Mouse (Mus musculus) intestine, embryonic 16.5 days (tissue): ENCODE measurements around the gene C1qa. TPM values are rescaled to one million over a fixed set of nuclear protein-coding genes. Genes with fewer than 3 reads are reported as not detected.

Experiments used
- ATAC-seq: fragments of 200-750 bp; cut with Nextera tagmentation; 2 replicates; pipeline ENCODE4 v1.8.0; 2017; ENCODE audit warnings: moderate TSS enrichment, moderate library complexity
- H3K27ac ChIP-seq: fragments of 300-500 bp; sonication (generic); 2 replicates; pipeline ENCODE4 v1.5.1; 2014; ENCODE audit warnings: mild to moderate bottlenecking, low read length
- H3K27me3 ChIP-seq: fragments of 300-500 bp; sonication (generic); replicated peaks from 2 replicates; pipeline ENCODE4 v1.6.1; 2014; ENCODE audit warnings: low read length, control low read depth, mixed read lengths; ENCODE audit not compliant: control insufficient read depth, insufficient read depth
- H3K36me3 ChIP-seq: fragments of 300-500 bp; sonication (generic); 2 replicates; pipeline ENCODE4 v1.6.1; 2014; ENCODE audit warnings: low read length, control low read depth; ENCODE audit not compliant: control insufficient read depth, insufficient read depth
- H3K4me1 ChIP-seq: fragments of 300-500 bp; sonication (generic); 2 replicates; pipeline ENCODE4 v1.6.1; 2014; ENCODE audit warnings: low read length, control low read depth, mixed read lengths; ENCODE audit not compliant: control insufficient read depth, insufficient read depth
- H3K4me2 ChIP-seq: fragments of 300-500 bp; sonication (generic); 2 replicates; pipeline ENCODE4 v1.6.1; 2014; ENCODE audit warnings: low read depth, low read length, control low read depth
- H3K4me3 ChIP-seq: fragments of 300-500 bp; sonication (generic); 2 replicates; pipeline ENCODE4 v1.5.1; 2014; ENCODE audit warnings: mild to moderate bottlenecking, low read length
- H3K9ac ChIP-seq: fragments of 300-500 bp; sonication (generic); 2 replicates; pipeline ENCODE4 v1.6.1; 2014; ENCODE audit warnings: low read depth, low read length
- H3K9me3 ChIP-seq: fragments of 300-500 bp; sonication (generic); 2 replicates; pipeline ENCODE4 v1.6.1; 2016; ENCODE audit warnings: low read length, control low read depth; ENCODE audit not compliant: control insufficient read depth
- WGBS: fragments of 180-500 bp; shearing (Covaris S2); extraction: QIAGEN DNeasy Blood & Tissue Kit; methylation state at CpG from one replicate; pipeline ENCODE4 v1.1.7; 2014; 5-methylcytosine and 5-hydroxymethylcytosine counted together
- polyA plus RNA-seq: library from polyadenylated mRNA; unstranded; fragments of >200 nt; fragmentation: Nextera tagmentation; extraction: Ambion mirVana; gene quantifications from 2 replicates; pipeline ENCODE4 v1.2.1, GENCODE M21; 2015

Gene C1qa
- polyA plus RNA-seq, 1 experiment from 2014 or later: 60.6 TPM

DNA sequence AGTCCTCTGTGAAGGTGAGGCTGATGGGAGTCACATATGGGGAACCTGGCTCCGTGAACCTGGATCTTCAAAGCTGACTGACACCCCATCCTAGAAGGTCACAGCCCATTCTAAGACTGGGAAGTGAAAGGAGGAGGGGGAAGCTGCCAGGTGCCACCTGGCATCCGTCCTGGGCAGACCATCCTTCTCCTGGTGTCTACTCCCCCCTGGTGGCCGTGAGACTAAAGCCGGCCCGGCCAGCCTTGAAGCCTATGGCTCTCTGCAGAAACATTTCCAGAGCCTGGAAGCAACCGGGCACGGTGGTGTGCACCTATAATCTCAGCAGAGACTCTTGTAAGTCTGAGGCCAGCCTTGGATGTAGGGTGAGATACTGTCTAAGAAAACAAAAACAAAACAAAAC lies 21.6 kb downstream of the C1qa start:
- peak; percentile 67; the same call in 1 of the 2 replicates for ATAC-seq
- H3K9ac ChIP-seq: no peak overlapping the region
- H3K9me3 ChIP-seq: no peaks in the 10 kb centered on the region
- no peak overlapping the region for H3K27ac ChIP-seq
- no peaks in the 10 kb centered on the region for H3K36me3 ChIP-seq
- H3K27me3 ChIP-seq: no peaks in the 10 kb centered on the region
- H3K4me3 ChIP-seq: no peak overlapping the region
- WGBS: 19% methylated on average over 7 of the region's 7 CpGs
- H3K4me2 ChIP-seq: no peak overlapping the region
- no peaks in the 10 kb centered on the region for H3K4me1 ChIP-seq

DNA sequence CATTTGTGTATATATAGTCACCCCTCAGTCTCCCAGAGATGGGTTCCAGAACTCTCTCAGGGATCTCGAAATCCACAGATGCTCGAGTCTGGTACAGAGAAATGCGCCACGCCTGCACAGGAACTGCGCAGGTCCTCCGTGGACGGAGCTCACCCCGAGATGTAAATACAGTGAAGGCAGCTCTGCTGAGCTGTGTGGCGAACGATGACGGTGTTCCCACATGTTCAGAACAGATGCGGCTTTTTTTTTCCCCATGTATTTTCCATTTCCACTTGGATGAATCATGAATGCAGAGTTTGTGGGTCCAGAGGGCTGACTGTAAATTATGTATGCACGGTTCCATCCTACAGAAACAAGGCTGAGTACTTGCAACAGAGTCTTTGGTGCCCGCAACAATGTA lies 23.6 kb downstream of the C1qa start:
- H3K27me3 ChIP-seq: no peaks in the 10 kb centered on the region
- H3K9me3 ChIP-seq: no peaks in the 10 kb centered on the region
- no peak overlapping the region for H3K9ac ChIP-seq
- no peak for ATAC-seq
- no peaks in the 10 kb centered on the region for H3K36me3 ChIP-seq
- H3K27ac ChIP-seq: no peak overlapping the region
- 82% methylated on average over 14 of the region's 14 CpGs for WGBS
- no peak overlapping the region for H3K4me2 ChIP-seq
- no peaks in the 10 kb centered on the region for H3K4me1 ChIP-seq
- H3K4me3 ChIP-seq: no peak overlapping the region

DNA sequence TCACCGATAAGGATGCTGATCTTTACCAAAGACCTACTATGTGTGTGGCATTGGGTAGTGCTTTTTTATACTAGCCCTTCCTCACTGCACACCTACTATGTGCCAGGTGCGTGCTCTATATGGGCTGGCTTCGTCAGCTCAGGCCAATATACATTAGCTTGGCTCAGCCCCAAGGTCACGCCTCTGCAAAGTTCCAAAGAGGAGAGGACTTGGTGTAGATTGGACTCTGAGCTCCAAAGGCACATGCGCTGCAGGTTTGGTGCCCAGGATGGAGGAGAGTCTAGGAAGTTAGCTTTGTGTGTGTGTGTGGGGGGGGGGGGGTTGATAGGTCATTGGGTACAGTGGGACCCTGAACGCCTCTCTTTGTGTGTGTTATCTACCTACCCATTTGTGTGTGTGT lies 30.2 kb downstream of the C1qa start:
- no peaks in the 10 kb centered on the region for H3K27me3 ChIP-seq
- 60% methylated on average over 6 of the region's 6 CpGs for WGBS
- ATAC-seq: peak; percentile 81
- no peak overlapping the region for H3K9ac ChIP-seq
- no peaks in the 10 kb centered on the region for H3K9me3 ChIP-seq
- no peaks in the 10 kb centered on the region for H3K36me3 ChIP-seq
- H3K4me1 ChIP-seq: peaks cover 12% of the 10 kb centered on the region; the same call in 1 of the 2 replicates
- H3K4me3 ChIP-seq: no peak overlapping the region
- no peak overlapping the region for H3K4me2 ChIP-seq
- no peak overlapping the region for H3K27ac ChIP-seq

DNA sequence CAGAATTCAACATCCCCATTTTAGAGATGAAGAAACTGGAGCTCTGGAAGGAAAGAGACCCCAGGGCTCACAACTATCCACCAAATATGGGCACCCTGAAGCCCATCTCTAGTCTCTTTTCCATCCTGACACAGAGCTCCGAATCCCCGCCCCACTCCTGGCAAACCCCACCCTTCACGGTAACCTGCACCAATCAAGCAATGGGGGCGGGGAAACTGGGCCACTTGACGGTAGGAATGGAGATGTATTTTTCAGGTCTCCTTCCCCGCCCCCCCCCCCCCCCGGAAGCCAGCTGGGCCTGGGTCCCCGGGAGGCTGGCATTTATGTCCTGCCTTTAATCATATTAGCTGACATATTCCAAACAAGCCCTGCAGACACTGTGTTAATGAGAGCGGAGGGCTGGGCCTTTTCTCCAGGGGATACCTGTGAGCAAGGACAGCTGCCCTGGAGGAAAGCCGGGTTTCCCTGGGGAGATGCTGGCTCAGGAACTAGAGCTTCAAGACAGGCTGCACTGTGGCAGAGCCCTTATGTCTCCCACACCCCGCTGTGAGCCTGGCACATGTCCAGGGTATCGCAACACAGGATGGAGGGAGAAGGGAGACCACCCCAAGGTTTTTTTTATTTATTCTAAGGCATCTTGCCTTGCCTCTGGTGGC lies 30.8 kb downstream of the C1qa start:
- Histone ChIP-seq H3K9ac (no peak overlapping the region), H3K4me1 (peaks cover 14% of the 10 kb centered on the region; the same call in 1 of the 2 replicates), H3K9me3 (no peaks in the 10 kb centered on the region), H3K4me2 (no peak overlapping the region), H3K36me3 (no peaks in the 10 kb centered on the region), H3K27me3 (no peaks in the 10 kb centered on the region), H3K27ac (no peak overlapping the region), H3K4me3 (no peak overlapping the region)
- ATAC-seq: peak; percentile 39
- WGBS: 11% methylated on average over 12 of the region's 12 CpGs

DNA sequence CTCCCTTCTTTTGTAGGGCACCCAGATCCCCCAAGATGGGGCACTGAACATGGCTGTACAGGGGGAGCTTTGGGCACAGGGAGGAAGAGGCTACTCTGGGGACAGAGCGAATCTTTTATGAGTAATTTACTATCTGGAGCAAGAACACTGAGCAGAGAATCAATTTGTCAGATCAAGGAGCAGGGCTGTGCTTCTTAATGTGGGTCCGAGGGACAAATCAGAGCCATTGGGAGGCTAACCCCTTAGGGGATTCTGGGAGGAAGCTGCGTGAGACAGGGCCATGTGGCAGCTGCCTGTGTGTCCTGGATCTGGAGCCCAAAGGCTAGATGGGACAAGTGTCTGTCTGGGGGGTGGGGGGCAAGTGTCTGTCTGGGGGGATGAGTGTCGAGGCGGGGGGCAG lies 33.1 kb downstream of the C1qa start:
- no peaks in the 10 kb centered on the region for H3K27me3 ChIP-seq
- no peak overlapping the region for H3K27ac ChIP-seq
- ATAC-seq: no peak
- H3K4me2 ChIP-seq: no peak overlapping the region
- H3K4me1 ChIP-seq: peaks cover 25% of the 10 kb centered on the region
- 73% methylated on average over 5 of the region's 5 CpGs for WGBS
- H3K9me3 ChIP-seq: no peaks in the 10 kb centered on the region
- no peak overlapping the region for H3K9ac ChIP-seq
- no peak overlapping the region for H3K4me3 ChIP-seq
- no peaks in the 10 kb centered on the region for H3K36me3 ChIP-seq

DNA sequence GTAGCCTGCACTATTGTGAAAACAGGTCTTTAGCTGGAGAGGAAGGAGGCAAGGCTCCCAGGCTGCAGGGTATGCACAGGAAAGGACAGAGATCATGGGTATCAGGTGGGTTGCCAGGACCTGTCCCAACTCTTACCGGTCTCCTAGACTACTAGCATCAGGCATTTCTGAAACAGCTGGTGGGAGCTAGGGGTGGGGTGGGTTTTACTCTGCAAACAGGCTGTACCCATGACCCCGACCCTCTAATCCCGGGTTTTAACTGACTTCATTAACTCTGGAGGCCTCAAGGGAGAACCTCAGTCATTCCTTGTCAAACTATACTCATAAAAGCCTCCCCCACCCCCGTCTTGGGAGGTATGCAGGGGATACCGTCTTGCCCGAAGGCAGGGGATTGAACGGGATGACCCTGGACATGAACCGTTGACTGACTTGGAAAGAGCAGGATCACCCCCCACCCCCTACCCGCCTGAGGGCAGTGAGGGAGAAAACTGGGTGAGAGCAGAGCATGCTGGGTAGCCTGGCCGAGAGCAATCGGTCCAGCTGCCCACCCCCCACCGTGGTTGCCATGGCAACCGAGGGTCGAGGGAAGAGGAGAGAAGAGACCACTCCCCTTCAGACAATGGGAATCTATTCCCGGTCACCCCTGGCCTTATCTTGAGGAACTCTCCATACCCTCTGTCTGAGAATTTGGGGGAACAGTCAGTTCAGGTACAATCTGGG lies 33.7 kb downstream of the C1qa start:
- H3K4me2 ChIP-seq: no peak overlapping the region
- no peaks in the 10 kb centered on the region for H3K36me3 ChIP-seq
- H3K27ac ChIP-seq: no peak overlapping the region
- no peak for ATAC-seq
- H3K4me3 ChIP-seq: no peak overlapping the region
- H3K27me3 ChIP-seq: no peaks in the 10 kb centered on the region
- H3K9me3 ChIP-seq: no peaks in the 10 kb centered on the region
- 15% methylated on average over 15 of the region's 15 CpGs for WGBS
- peaks cover 25% of the 10 kb centered on the region for H3K4me1 ChIP-seq
- no peak overlapping the region for H3K9ac ChIP-seq

DNA sequence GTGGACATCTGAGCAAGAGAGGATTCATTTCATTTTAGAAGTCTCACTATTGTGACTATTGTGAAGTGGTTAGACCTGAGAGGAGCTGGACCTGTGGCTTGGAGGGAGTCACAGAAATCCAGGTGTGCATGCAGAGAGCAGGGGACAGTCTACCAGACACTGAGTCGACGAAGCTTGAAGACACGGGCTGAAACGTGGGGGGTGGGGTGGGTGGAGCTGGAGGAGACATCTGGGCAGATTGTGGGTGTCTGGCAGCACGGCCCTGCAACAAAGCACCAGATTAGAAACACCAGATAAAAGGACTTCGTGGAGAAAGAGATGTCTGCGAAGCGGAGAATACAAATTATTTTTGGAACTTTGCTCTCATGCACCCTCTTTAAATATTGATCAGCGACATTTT lies 35.1 kb downstream of the C1qa start:
- ATAC-seq: no peak
- 47% methylated on average over 9 of the region's 9 CpGs for WGBS
- H3K4me2 ChIP-seq: no peak overlapping the region
- H3K4me1 ChIP-seq: peaks cover 25% of the 10 kb centered on the region
- no peak overlapping the region for H3K9ac ChIP-seq
- H3K27me3 ChIP-seq: no peaks in the 10 kb centered on the region
- no peak overlapping the region for H3K27ac ChIP-seq
- H3K36me3 ChIP-seq: no peaks in the 10 kb centered on the region
- H3K9me3 ChIP-seq: no peaks in the 10 kb centered on the region
- no peak overlapping the region for H3K4me3 ChIP-seq

DNA sequence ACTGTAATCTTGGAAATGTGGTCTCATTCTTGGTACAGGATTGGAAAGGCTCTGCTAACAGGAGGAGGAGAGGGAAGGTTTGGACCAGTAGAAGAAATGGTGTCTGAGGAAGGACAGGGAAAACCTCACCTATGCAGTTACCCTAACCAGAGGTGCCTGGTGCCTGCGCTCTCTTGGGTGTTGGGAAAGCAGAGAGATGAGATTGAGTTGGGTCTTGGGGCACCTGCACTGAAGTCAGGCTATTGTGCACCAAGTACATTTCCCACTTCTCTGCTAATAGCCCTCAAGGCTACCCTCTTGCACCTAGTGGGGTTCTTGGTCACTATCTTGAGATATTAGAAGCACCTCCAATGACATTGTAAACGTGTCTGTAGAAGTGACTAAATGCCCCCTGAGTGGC lies 36.2 kb downstream of the C1qa start:
- 74% methylated on average over 2 of the region's 2 CpGs for WGBS
- Histone ChIP-seq H3K27ac (no peak overlapping the region), H3K4me2 (no peak overlapping the region), H3K9me3 (no peaks in the 10 kb centered on the region), H3K36me3 (no peaks in the 10 kb centered on the region), H3K4me1 (peaks cover 18% of the 10 kb centered on the region), H3K4me3 (no peak overlapping the region), H3K27me3 (no peaks in the 10 kb centered on the region), H3K9ac (no peak overlapping the region)
- ATAC-seq: no peak

DNA sequence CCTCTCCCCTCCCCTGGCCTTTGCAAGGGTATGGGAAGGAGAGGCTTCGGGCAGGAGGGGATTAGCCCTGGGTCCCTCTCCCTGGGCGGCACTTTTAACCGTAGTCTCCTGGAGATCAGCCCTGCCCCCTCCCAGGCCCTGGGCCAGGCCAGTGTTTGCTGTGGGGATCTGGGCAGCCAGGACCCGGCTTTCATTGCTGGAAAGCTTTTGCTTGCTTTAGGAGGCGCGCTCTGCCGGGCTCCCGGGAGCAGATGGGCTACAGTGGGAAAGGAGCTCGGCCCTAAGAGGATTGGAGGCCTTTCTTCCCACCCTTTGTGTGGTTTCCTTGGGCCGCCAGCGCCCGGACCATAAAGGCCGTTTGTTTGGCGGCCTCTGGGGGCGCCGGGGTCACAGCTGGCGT lies 36.8 kb downstream of the C1qa start:
- WGBS: 13% methylated on average over 17 of the region's 17 CpGs
- Histone ChIP-seq H3K36me3 (no peaks in the 10 kb centered on the region), H3K9ac (peak overlapping the region; percentile 56), H3K4me2 (0 out of 2 replicates have a peak overlapping the region, but pooled peaks have one; percentile 3), H3K27me3 (no peaks in the 10 kb centered on the region), H3K4me1 (peaks cover 15% of the 10 kb centered on the region), H3K27ac (no peak overlapping the region; the same call in 1 of the 2 replicates), H3K9me3 (no peaks in the 10 kb centered on the region), H3K4me3 (no peak overlapping the region)
- peak; percentile 32 for ATAC-seq
